Mouse (Mus musculus): ENCODE results near the gene Mafb. TPM values are rescaled to one million over a fixed set of nuclear protein-coding genes. Genes with fewer than 3 reads are reported as not detected.

Mafb gene
- 5.3 and 5.4 TPM in 2 replicates for polyA plus RNA-seq (2014; fragmentation: Nextera tagmentation; extraction: Ambion mirVana)

GRCm38 (mm10) chr2:160366980-160367338, at the start of gene Mafb:
Gene Mafb, minus strand, starts transcription at chr2:160367065.
- under 1% methylated on average over 33 of the region's 37 CpGs for WGBS (ENCODE audit: insufficient replicate concordance)
- Histone ChIP-seq H3K36me3 (ENCODE audit: control insufficient read depth, insufficient read depth, low read length) (no peaks in the 10 kb centered on the region), H3K27me3 (ENCODE audit: control insufficient read depth, insufficient read depth, low read length) (peaks cover 70% of the 10 kb centered on the region), H3K4me1 (ENCODE audit: control insufficient read depth, insufficient read depth, low read length) (peaks cover 18% of the 10 kb centered on the region), H3K9me3 (replicated peaks; ENCODE audit: control insufficient read depth, low read length) (no peaks in the 10 kb centered on the region), H3K9ac (ENCODE audit: low read depth, low read length) (peak within 1 kb of the TSS; percentile 69), H3K4me2 (peak within 1 kb of the TSS; percentile 94), H3K4me3 (ENCODE audit: low read depth, low read length) (peak within 1 kb of the TSS; percentile 50), H3K27ac (ENCODE audit: low read depth, low read length) (peak within 1 kb of the TSS; percentile 24; the same call in 1 of the 2 replicates)
- peak; percentile 89 for ATAC-seq (replicated peaks; ENCODE audit: insufficient number of reproducible peaks, low FRiP score, low TSS enrichment)

- 82% methylated on average over 8 of the region's 8 CpGs for WGBS (ENCODE audit: insufficient replicate concordance)
- Histone ChIP-seq H3K27ac (ENCODE audit: low read depth, low read length) (no peak overlapping the region), H3K4me2 (no peak overlapping the region), H3K27me3 (ENCODE audit: control insufficient read depth, insufficient read depth, low read length) (no peaks in the 10 kb centered on the region), H3K9me3 (replicated peaks; ENCODE audit: control insufficient read depth, low read length) (peaks cover 4% of the 10 kb centered on the region; the same call in 1 of the 2 replicates), H3K4me3 (ENCODE audit: low read depth, low read length) (no peak overlapping the region), H3K4me1 (ENCODE audit: control insufficient read depth, insufficient read depth, low read length) (no peaks in the 10 kb centered on the region), H3K36me3 (ENCODE audit: control insufficient read depth, insufficient read depth, low read length) (no peaks in the 10 kb centered on the region), H3K9ac (ENCODE audit: low read depth, low read length) (no peak overlapping the region)
- no peak for ATAC-seq (replicated peaks; ENCODE audit: insufficient number of reproducible peaks, low FRiP score, low TSS enrichment)
Observed at GRCm38 (mm10) chr2:160415161-160415560, 48.3 kb upstream of the Mafb start.

- H3K4me2 ChIP-seq, result no peak overlapping the region
- no peaks in the 10 kb centered on the region for H3K27me3 ChIP-seq (ENCODE audit: control insufficient read depth, insufficient read depth, low read length)
- no peak overlapping the region for H3K9ac ChIP-seq (ENCODE audit: low read depth, low read length)
- ATAC-seq (replicated peaks; ENCODE audit: insufficient number of reproducible peaks, low FRiP score, low TSS enrichment), result no peak
- no peaks in the 10 kb centered on the region for H3K4me1 ChIP-seq (ENCODE audit: control insufficient read depth, insufficient read depth, low read length)
- H3K9me3 ChIP-seq (replicated peaks; ENCODE audit: control insufficient read depth, low read length), result peaks cover 4% of the 10 kb centered on the region; the same call in 1 of the 2 replicates
- H3K4me3 ChIP-seq (ENCODE audit: low read depth, low read length), result no peak overlapping the region
- no peaks in the 10 kb centered on the region for H3K36me3 ChIP-seq (ENCODE audit: control insufficient read depth, insufficient read depth, low read length)
- H3K27ac ChIP-seq (ENCODE audit: low read depth, low read length), result no peak overlapping the region
- WGBS (ENCODE audit: insufficient replicate concordance), result 86% methylated on average over 11 of the region's 11 CpGs
Observed at GRCm38 (mm10) chr2:160414736-160415135, 47.9 kb upstream of the Mafb start.

DNA sequence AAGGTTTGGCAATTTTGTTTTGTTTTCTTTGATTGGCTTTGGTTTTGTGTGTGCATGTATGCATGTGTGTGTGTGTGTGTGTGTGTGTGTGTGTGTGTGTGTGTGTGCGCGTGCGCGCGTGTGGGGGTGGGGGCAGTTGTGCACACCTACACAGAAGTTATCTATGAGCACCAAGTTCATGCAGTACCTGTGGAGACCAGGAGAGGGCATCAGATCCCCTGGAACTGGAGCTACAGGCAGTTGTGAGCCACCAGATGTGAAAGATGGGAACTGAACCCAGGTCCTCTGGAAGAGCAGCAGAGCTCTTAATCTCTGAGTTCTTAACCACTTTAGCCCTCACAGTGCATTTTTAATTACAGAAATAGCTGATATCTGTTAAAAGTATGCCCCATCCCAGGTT, 47.1 kb upstream of the Mafb start:
- Histone ChIP-seq H3K36me3 (ENCODE audit: control insufficient read depth, insufficient read depth, low read length) (no peaks in the 10 kb centered on the region), H3K27me3 (ENCODE audit: control insufficient read depth, insufficient read depth, low read length) (0 out of 2 replicates have a peak, but pooled peaks cover 1% of the 10 kb centered on the region), H3K4me3 (ENCODE audit: low read depth, low read length) (no peak overlapping the region), H3K9ac (ENCODE audit: low read depth, low read length) (no peak overlapping the region), H3K27ac (ENCODE audit: low read depth, low read length) (no peak overlapping the region), H3K4me1 (ENCODE audit: control insufficient read depth, insufficient read depth, low read length) (no peaks in the 10 kb centered on the region), H3K4me2 (no peak overlapping the region), H3K9me3 (replicated peaks; ENCODE audit: control insufficient read depth, low read length) (peaks cover 4% of the 10 kb centered on the region; the same call in 1 of the 2 replicates)
- 99% methylated on average over 5 of the region's 5 CpGs for WGBS (ENCODE audit: insufficient replicate concordance)
- ATAC-seq (replicated peaks; ENCODE audit: insufficient number of reproducible peaks, low FRiP score, low TSS enrichment), result no peak

- Histone ChIP-seq H3K4me3 (ENCODE audit: low read depth, low read length) (no peak overlapping the region), H3K27me3 (ENCODE audit: control insufficient read depth, insufficient read depth, low read length) (0 out of 2 replicates have a peak, but pooled peaks cover 2% of the 10 kb centered on the region), H3K4me1 (ENCODE audit: control insufficient read depth, insufficient read depth, low read length) (no peaks in the 10 kb centered on the region), H3K36me3 (ENCODE audit: control insufficient read depth, insufficient read depth, low read length) (no peaks in the 10 kb centered on the region), H3K27ac (ENCODE audit: low read depth, low read length) (no peak overlapping the region), H3K9me3 (replicated peaks; ENCODE audit: control insufficient read depth, low read length) (peaks cover 7% of the 10 kb centered on the region), H3K9ac (ENCODE audit: low read depth, low read length) (no peak overlapping the region), H3K4me2 (no peak overlapping the region)
- WGBS (ENCODE audit: insufficient replicate concordance), result 67% methylated on average over 12 of the region's 12 CpGs
- no peak for ATAC-seq (replicated peaks; ENCODE audit: insufficient number of reproducible peaks, low FRiP score, low TSS enrichment)
Observed at GRCm38 (mm10) chr2:160413055-160413454, 46.2 kb upstream of the Mafb start.

GRCm38 (mm10) chr2:160411431-160411830, 44.6 kb upstream of the Mafb start:
- Histone ChIP-seq H3K27ac (ENCODE audit: low read depth, low read length) (no peak overlapping the region), H3K27me3 (ENCODE audit: control insufficient read depth, insufficient read depth, low read length) (0 out of 2 replicates have a peak, but pooled peaks cover 2% of the 10 kb centered on the region), H3K9me3 (replicated peaks; ENCODE audit: control insufficient read depth, low read length) (peaks cover 7% of the 10 kb centered on the region), H3K4me1 (ENCODE audit: control insufficient read depth, insufficient read depth, low read length) (no peaks in the 10 kb centered on the region), H3K36me3 (ENCODE audit: control insufficient read depth, insufficient read depth, low read length) (no peaks in the 10 kb centered on the region), H3K4me2 (no peak overlapping the region), H3K9ac (ENCODE audit: low read depth, low read length) (no peak overlapping the region), H3K4me3 (ENCODE audit: low read depth, low read length) (no peak overlapping the region)
- ATAC-seq (replicated peaks; ENCODE audit: insufficient number of reproducible peaks, low FRiP score, low TSS enrichment), result no peak
- 57% methylated on average over 7 of the region's 7 CpGs for WGBS (ENCODE audit: insufficient replicate concordance)

GRCm38 (mm10) chr2:160407720-160408119, 40.9 kb upstream of the Mafb start:
- WGBS (ENCODE audit: insufficient replicate concordance), result 82% methylated on average over 3 of the region's 3 CpGs
- Histone ChIP-seq H3K27me3 (ENCODE audit: control insufficient read depth, insufficient read depth, low read length) (0 out of 2 replicates have a peak, but pooled peaks cover 2% of the 10 kb centered on the region), H3K4me3 (ENCODE audit: low read depth, low read length) (no peak overlapping the region), H3K9ac (ENCODE audit: low read depth, low read length) (no peak overlapping the region), H3K4me2 (no peak overlapping the region), H3K4me1 (ENCODE audit: control insufficient read depth, insufficient read depth, low read length) (no peaks in the 10 kb centered on the region), H3K9me3 (replicated peaks; ENCODE audit: control insufficient read depth, low read length) (peaks cover 3% of the 10 kb centered on the region; the same call in 1 of the 2 replicates), H3K27ac (ENCODE audit: low read depth, low read length) (no peak overlapping the region), H3K36me3 (ENCODE audit: control insufficient read depth, insufficient read depth, low read length) (no peaks in the 10 kb centered on the region)
- no peak for ATAC-seq (replicated peaks; ENCODE audit: insufficient number of reproducible peaks, low FRiP score, low TSS enrichment)

DNA sequence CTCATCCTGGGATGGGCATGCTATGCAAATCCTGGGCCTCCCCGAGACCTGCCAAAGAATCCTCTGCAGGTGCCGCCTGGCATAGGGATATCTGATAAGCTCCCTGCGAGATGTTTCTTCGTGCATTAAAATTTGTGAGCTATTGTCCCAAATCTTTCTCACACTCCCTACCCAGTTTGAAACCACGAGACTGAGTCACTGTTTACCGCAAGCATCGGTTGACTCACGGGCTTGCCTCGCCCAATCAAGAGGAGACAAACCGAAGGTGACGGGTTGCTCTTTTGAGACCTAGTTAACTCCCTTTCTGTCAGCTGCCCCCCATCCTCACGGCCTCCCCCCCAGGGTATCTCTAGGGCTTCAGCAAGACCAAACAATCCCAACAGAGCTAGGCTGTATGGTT, 30.9 kb upstream of the Mafb start:
- Histone ChIP-seq H3K36me3 (ENCODE audit: control insufficient read depth, insufficient read depth, low read length) (no peaks in the 10 kb centered on the region), H3K27me3 (ENCODE audit: control insufficient read depth, insufficient read depth, low read length) (no peaks in the 10 kb centered on the region), H3K4me3 (ENCODE audit: low read depth, low read length) (no peak overlapping the region), H3K4me2 (no peak overlapping the region), H3K27ac (ENCODE audit: low read depth, low read length) (no peak overlapping the region), H3K9ac (ENCODE audit: low read depth, low read length) (no peak overlapping the region), H3K4me1 (ENCODE audit: control insufficient read depth, insufficient read depth, low read length) (no peaks in the 10 kb centered on the region), H3K9me3 (replicated peaks; ENCODE audit: control insufficient read depth, low read length) (no peaks in the 10 kb centered on the region)
- ATAC-seq (replicated peaks; ENCODE audit: insufficient number of reproducible peaks, low FRiP score, low TSS enrichment), result no peak
- 77% methylated on average over 12 of the region's 12 CpGs for WGBS (ENCODE audit: insufficient replicate concordance)

- no peak for ATAC-seq (replicated peaks; ENCODE audit: insufficient number of reproducible peaks, low FRiP score, low TSS enrichment)
- H3K27me3 ChIP-seq (ENCODE audit: control insufficient read depth, insufficient read depth, low read length), result no peaks in the 10 kb centered on the region
- WGBS (ENCODE audit: insufficient replicate concordance), result 74% methylated on average over 7 of the region's 7 CpGs
Observed at GRCm38 (mm10) chr2:160394735-160395134, 27.9 kb upstream of the Mafb start.

More at GRCm38 (mm10) chr2:160394735-160395134, 27.9 kb upstream of the Mafb start:
- Histone ChIP-seq H3K9ac (ENCODE audit: low read depth, low read length) (no peak overlapping the region), H3K4me1 (ENCODE audit: control insufficient read depth, insufficient read depth, low read length) (no peaks in the 10 kb centered on the region), H3K4me2 (no peak overlapping the region), H3K4me3 (ENCODE audit: low read depth, low read length) (no peak overlapping the region), H3K27ac (ENCODE audit: low read depth, low read length) (no peak overlapping the region), H3K36me3 (ENCODE audit: control insufficient read depth, insufficient read depth, low read length) (no peaks in the 10 kb centered on the region), H3K9me3 (replicated peaks; ENCODE audit: control insufficient read depth, low read length) (no peaks in the 10 kb centered on the region)

Data from heart, embryonic 11.5 days (tissue).